Mouse (Mus musculus): ENCODE measurements around the gene Atxn7l2.
"Not testable (repeated sequence)": the region's sequence is repeated elsewhere in the genome, so short reads cannot be mapped to it uniquely, and the experiment has no call there.

Gene Atxn7l2

GRCm38 (mm10) chr3:108210771-108211139 is at the start of gene Atxn7l2:
Gene Atxn7l2, minus strand, starts transcription at chr3:108210934.
- no peak for DNase-seq (ENCODE audit: low spot score in 2 of 2)

- no peak for DNase-seq (ENCODE audit: low spot score in 2 of 2)
Measured at GRCm38 (mm10) chr3:108259319-108259718, 48.6 kb upstream of the Atxn7l2 start.

GRCm38 (mm10) chr3:108257831-108258500 is 47.2 kb upstream of the Atxn7l2 start:
- no peak for DNase-seq (ENCODE audit: low spot score in 2 of 2)

GRCm38 (mm10) chr3:108256719-108257637 is 46.2 kb upstream of the Atxn7l2 start, which contains the start of gene Psma5:
Gene Psma5, plus strand, starts transcription at chr3:108256926.
- DNase-seq (ENCODE audit: low spot score in 2 of 2) = peak; percentile 86 to 95

- no peak for DNase-seq (ENCODE audit: low spot score in 2 of 2)
Measured at GRCm38 (mm10) chr3:108246857-108247256, 36.1 kb upstream of the Atxn7l2 start.

GRCm38 (mm10) chr3:108241243-108241839 is 30.6 kb upstream of the Atxn7l2 start:
- no peak for DNase-seq (ENCODE audit: low spot score in 2 of 2)

- DNase-seq (ENCODE audit: low spot score in 2 of 2) = not testable (repeated sequence)
Measured at GRCm38 (mm10) chr3:108237474-108238102, 26.9 kb upstream of the Atxn7l2 start.

GRCm38 (mm10) chr3:108231646-108232045 is 20.9 kb upstream of the Atxn7l2 start:
- no peak for DNase-seq (ENCODE audit: low spot score in 2 of 2)

- DNase-seq (ENCODE audit: low spot score in 2 of 2) = no peak
Measured at GRCm38 (mm10) chr3:108227521-108227920, 16.8 kb upstream of the Atxn7l2 start.

- peak in 1 of 2 experiments; percentile 54 for DNase-seq (ENCODE audit: low spot score in 2 of 2)
Measured at GRCm38 (mm10) chr3:108226558-108227350, 16.0 kb upstream of the Atxn7l2 start, which contains the start of gene Sypl2. Gene Sypl2, minus strand, starts transcription at chr3:108226648.

- no peak for DNase-seq (ENCODE audit: low spot score in 2 of 2)
Measured at GRCm38 (mm10) chr3:108225711-108226557, 15.2 kb upstream of the Atxn7l2 start.

- no peak for DNase-seq (ENCODE audit: low spot score in 2 of 2)
Measured at GRCm38 (mm10) chr3:108220661-108221060, 9.9 kb upstream of the Atxn7l2 start.

GRCm38 (mm10) chr3:108214734-108215133 is 4.0 kb upstream of the Atxn7l2 start:
- no peak for DNase-seq (ENCODE audit: low spot score in 2 of 2)

GRCm38 (mm10) chr3:108212406-108212805 is 1.7 kb upstream of the Atxn7l2 start:
- DNase-seq (ENCODE audit: low spot score in 2 of 2) = no peak

GRCm38 (mm10) chr3:108211845-108212244 is 1.1 kb upstream of the Atxn7l2 start:
- DNase-seq (ENCODE audit: low spot score in 2 of 2) = no peak

- peak; percentile 84 to 92 for DNase-seq (ENCODE audit: low spot score in 2 of 2)
Measured at GRCm38 (mm10) chr3:108209946-108210770, 576 bp downstream of the Atxn7l2 start.

- no peak for DNase-seq (ENCODE audit: low spot score in 2 of 2)
Measured at GRCm38 (mm10) chr3:108209536-108209935, 1.2 kb downstream of the Atxn7l2 start.

- no peak for DNase-seq (ENCODE audit: low spot score in 2 of 2)
Measured at GRCm38 (mm10) chr3:108209001-108209400, 1.7 kb downstream of the Atxn7l2 start.

GRCm38 (mm10) chr3:108206731-108207375 is 3.9 kb downstream of the Atxn7l2 start:
- no peak for DNase-seq (ENCODE audit: low spot score in 2 of 2)
